Mouse (Mus musculus): Measurements from ENCODE around the gene Vasp. TPM values are rescaled to one million over a fixed set of nuclear protein-coding genes. Genes with fewer than 3 reads are reported as not detected.

Gene Vasp
- total RNA-seq, 4 experiments from 2014 or later: 7.1 to 19.7 (median 15.0) TPM

DNA sequence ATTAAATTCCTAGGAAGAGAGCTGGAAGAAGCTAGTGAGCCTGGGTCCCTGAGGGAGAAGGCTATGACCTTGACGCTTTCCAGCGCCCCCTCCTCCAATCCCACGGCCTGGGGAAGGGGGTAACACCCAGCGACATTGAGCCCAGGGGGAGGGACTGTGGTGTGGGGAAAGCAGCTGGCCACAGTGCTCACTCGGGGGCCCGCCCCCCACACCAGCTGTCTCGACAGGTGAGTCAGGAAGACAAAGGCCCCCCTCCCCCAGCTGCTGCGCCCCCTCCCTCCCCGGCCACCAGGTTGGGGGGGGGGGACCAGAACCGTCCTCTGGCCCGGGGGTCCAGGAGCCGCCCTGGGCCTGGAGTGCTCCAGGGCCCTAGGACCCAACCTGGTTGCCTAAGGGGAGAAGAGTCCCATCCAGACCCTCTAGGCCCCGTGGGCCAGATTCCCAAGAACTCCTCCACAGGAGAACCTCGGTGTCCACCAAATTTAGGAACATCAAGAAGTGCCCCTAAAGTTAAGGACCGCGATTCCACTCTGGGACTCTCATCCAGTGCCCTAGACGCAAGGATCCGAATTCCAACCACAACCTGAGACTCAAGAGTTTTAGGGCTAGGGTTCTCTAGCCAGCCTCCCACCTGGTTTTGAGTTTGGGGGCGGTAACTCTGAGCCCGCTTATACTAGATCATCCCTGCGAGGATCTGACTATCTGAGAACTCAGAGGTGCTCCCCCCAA is 944 bp downstream of the Vasp start:
- no peak for DNase-seq (ENCODE audit: low spot score in 2 of 2)

DNA sequence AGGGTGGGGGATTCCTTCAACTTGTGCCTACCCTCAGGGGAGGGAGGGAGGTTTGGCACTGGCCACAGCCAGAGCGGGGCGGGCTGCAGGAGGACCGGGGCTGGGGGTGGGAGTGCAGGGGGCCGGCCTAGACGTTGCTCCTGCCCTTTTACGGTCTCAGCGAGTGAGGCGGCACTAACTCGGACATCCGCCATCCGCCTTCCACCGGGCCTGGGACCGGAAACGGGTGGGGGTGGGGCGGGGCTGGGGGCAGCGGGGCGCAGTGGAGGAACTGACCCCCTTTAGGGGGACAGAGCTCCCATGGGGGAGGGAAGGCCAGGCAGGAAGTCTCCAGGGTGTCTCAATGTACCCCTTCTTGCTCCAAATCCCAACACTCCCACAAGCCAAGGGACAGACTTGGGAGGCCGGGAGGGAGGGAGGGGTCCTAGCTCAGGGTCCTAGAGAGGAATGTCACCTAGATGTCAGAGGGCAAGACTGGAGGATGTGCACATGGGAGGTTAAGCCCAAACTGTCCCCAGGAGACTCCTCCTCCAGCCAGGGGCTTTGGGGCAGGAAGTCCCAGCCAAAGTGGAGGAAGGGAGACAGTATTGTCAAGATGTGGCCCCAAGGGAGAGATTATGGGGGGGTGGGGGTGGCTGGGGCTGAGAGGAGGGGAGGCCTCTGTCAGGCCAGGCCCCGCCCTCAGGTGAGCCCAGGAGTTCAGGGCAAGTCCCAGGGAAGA is 1.7 kb downstream of the Vasp start:
- no peak for DNase-seq (ENCODE audit: low spot score in 2 of 2)

DNA sequence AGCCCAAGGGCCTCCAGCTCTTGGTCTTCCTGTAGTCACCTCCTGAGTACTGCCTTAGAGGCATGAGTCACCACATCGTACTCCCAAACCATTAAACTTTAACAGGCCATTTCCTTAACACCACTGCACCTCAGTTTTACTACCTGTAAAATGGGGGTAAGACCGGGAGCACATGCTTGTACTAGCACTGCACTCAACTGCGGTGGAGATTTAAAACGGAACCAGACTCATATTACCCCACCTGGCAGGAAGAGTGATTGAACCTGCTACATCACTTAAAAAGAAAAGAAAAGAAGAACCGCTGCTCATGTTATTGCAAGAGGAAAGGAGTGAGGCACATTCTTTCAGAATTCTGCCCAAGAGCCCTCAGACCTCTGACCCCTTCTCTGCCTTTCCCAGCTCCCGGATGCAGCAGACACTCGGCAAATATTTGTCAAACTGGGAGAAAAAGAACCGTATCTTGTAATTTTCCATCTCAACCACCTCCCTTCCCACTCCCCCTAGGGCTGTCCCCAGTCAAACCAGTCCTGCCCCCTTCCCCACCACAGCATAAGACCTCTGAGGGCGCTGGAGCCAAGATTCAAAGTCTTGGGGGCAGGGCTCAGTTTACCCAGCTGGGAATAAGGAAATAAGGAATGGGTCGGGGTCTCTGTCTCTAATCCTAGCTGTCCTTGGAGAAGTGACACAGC is 2.5 kb downstream of the Vasp start:
- no peak for DNase-seq (ENCODE audit: low spot score in 2 of 2)

DNA sequence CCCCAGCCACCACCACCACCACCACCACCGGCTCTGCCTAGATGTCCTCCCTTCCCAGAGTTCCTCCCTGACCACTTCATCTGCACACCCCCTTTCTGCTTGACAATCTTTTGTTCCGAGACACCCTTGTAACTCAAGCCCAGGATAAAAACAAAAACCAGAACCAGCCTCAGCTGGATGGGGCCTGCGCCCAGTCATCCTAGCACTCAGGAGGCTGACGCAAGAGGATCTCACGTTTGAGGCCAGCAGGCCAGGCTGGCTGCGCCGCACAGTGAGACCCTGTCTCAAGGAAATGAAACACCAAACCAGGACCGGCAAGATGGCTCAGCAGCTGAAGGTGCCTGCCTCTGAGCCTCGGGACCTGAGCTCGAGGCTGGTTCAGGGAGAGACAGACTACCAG is 4.6 kb downstream of the Vasp start:
- no peak for DNase-seq (ENCODE audit: low spot score in 2 of 2)

DNA sequence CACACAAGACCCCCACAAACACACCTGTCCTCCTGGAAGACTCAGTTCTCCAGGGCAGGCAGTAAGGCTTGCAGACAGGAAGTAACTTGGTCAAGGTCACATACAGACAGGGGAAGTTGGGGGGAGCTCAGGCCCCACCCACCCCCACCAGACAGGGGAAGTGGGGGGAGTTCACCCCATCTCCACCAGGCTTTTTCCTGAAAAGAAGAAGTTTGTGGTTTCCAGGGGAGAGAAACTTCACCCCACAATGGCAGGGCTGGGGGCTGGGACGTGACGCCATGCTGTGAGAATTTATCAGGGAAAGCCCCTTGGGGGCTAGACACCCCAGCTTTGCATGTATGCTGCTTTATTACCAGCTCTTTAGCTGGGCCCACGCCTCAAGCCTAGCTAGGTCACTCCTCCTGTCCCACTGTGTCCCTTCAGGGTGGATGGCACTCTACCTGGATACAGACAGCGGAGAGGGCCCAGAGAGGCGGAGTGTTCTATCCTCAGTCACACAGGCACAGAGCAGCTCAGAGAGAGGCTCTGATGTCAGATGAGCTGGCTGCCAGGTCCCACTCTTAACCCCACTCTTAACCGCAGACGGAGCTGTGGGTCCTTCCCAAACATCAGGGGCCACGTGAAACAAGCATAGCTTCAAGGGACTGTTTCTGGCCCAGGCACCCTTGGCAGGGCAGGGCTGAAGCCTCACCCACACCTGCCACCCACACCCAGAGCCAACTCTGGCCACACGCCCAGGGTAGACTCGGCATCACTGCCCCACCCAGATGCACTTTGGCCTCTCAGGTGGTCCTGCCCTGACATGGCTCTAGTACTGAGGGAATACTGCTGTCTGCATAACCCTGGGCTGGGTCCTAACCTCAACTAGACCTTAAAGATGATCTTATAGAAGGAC is 5.4 kb downstream of the Vasp start:
- no peak for DNase-seq (ENCODE audit: low spot score in 2 of 2)

DNA sequence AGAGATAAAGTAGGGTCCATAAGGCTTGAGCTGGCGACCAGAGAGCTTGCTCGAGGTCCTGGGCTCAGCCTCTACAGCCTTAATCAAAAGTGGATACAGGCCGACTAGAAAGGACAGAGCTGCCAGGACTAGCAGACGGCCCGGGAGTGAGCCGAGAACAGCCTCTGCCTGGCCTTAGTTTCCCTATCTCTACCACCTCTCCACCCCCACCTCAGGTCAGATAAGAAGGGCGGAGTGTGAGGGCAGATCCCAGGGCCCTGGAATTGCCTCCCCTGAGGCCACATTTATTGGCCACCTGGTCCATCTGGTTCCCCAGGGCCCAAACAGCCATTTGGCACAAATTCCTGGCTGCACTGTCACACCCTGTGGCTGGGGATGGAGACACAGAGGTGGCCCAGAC is 6.5 kb downstream of the Vasp start:
- no peak for DNase-seq (ENCODE audit: low spot score in 2 of 2)

DNA sequence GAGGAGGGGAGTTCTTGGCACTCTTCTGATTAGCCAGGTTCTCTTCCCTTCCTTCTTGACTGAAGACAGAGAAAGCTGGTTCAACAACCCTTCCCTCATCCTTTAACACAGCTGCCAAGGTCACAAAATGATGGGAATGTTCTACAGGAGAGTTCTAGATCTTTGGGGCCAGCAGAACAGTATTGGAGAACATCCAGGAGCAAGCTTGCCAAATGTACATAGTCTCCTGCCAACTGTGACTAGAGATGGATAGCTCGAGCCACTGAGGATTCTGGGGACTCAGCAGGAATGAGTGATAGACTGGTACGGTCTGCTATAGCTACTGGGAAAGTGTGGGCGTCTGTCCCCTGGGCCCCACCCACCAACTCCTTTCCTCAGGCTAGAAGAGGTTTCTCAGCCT is 13.3 kb downstream of the Vasp start:
- DNase-seq (ENCODE audit: low spot score in 2 of 2): no peak

DNA sequence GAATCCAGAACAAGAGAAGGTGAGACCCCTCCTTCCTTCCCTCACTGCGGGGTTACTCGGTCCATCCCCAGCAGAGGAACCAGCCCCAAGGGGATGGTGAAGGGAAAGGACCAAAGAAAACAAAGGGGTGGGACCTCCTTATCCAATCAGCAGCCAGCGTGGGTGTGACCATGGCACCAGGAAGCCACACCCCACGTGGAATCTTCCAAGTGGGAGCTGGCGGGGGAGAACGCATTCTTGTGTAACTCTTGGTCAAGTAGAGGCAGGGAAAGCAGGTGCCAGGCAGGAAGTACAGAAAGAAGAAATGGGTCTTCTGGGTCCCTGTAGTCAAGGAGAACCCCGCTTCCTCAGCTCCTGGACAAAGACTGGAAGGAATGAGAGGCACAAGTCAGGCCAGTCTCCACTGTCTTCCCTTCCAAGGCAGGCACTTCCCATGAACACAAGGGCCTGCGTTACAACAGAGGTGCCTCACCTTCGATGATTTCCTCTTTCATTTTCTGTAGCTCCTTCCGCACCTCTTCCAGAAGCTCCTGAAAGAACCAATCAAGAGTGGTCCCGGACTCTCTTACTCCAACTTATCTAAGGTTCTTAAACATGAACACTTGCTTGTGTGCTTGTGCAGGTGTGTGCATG is 14.1 kb downstream of the Vasp start:
- DNase-seq (ENCODE audit: low spot score in 2 of 2): peak in 1 of 2 experiments; percentile 65

DNA sequence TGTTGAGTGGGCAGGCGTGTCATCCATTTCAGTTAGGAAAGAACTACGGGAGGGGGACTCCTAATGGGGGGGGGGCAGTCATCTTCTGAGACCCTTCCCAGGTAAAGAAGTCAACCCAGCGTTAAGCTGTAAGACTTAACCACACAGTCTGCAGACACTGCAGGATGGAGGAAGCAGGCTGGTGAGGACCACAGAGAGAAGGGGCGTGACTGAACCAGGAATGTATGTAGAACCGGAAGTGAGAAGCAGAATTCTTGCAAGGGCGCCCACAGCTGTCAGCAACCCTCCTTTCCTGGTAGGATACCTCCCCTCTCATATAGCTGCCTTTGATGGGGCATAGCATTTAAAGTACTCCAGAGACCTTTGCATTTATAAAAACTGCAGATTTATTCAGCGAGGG is 15.1 kb downstream of the Vasp start:
- DNase-seq (ENCODE audit: low spot score in 2 of 2): no peak

DNA sequence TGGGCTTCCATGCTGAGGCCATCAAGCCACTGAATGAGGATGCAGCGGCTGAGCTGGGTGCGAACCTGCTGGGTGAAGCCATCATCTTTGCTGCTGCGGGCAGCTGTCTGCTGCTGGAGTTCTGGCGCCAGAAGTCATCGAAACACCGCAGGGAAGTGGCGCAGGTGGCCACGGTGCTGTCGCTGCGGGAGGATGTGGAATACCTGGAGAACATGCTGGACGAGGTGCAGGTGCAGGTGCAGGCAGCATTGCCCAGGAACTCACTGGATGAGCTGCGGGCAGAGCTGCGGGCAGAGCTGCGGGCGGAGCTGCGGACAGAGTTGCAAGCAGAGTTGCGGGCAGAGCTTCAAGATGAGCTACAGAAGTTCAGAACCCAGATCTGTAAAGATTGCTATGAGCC is 16.2 kb downstream of the Vasp start:
- DNase-seq (ENCODE audit: low spot score in 2 of 2): no peak

DNA sequence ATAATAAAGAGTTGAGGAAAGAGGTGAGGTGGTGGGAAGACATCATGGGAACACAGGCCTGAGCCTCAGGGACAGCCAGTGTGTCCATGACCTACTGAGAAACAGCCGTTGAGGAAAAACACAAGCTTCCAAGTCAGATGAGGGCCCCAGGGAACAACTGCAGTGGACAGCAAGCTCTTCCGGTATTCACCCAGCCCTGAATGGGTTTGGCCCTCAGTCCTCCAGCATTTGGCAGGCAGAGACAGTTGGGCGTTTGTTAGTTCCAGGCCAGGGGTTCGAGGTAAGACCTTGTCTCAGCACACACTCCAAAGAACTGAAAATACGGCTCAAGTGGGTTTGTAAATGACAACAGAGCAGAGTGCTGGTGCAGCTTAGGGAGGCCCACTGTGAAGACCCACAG is 18.2 kb downstream of the Vasp start:
- DNase-seq (ENCODE audit: low spot score in 2 of 2): no peak

DNA sequence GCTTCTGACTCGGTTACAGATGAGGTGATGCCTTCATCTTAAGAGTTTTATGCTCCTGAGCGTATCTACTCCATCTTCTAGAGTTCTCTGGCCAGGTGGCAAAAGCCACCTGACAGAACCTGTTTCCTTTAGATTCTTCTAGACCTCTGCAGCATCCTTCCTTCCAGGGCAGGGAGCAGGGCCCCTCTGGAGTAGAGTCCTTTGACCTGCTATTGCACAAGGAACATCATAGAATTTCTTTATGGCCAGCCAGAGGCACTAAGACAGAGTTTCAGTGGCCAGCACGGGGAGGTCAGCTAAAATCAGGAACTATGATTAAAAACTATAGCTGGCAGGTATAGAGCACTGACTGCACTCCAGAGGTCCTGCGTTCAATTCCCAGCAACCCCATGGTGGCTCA is 19.5 kb downstream of the Vasp start:
- no peak for DNase-seq (ENCODE audit: low spot score in 2 of 2)

DNA sequence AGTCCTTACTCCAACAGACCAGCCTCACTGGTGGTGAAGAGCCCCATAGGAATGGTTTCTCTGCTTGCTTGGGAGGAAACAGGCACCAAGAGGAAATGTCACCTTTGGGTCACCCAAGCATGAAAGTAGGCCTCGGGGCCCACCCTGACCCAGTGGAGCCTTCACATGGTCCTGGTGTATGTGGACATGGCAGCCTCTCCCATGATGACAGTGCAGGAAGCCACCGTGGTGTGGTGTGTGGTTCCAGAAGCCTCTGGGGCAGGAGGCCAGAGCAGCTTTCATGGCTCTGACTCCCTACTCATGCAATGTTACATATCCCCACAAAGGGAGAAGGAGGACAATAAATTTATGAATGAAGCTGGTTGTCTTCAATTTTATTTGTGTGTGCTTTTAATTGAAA is 24.1 kb downstream of the Vasp start:
- DNase-seq (ENCODE audit: low spot score in 2 of 2): no peak

DNA sequence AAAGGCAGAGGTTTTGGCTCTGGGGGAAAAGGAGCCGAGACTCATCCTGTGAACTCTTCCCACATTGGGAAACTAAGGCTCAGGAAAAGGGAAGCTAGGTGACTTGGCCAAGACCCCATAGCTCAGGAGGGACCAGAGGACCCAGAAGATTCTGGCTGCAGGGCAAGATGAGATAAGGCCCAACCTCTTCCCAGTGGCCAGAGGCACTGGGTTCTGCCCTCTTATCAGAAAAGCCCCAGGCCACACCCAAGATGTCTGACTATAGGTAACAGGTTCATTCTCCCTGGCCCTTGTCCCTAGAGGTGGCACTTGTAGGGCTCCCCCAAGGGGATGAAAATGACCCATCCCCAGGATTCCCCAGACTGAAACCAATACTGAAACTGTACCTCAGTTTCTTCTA is 24.8 kb downstream of the Vasp start:
- DNase-seq (ENCODE audit: low spot score in 2 of 2): no peak

DNA sequence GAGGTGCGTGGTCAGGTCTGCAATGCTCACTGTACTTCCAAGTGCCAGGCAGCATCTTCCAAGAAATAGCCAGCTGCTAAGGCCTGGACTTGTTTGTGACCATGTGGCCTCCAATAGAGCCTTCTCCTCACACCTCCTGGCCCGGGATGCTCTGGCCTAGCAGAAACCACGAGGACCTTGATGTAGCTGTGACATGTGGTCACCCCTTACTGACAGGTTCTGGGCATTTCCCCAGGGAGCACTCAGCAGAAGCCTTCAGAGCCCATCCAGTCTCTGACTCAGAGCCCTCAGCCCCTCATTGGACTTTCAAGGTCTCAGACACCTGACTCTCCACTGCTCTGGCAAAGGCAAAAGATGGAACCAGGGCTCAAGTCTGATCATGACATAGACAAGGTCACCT is 26.5 kb downstream of the Vasp start:
- DNase-seq (ENCODE audit: low spot score in 2 of 2): no peak

DNA sequence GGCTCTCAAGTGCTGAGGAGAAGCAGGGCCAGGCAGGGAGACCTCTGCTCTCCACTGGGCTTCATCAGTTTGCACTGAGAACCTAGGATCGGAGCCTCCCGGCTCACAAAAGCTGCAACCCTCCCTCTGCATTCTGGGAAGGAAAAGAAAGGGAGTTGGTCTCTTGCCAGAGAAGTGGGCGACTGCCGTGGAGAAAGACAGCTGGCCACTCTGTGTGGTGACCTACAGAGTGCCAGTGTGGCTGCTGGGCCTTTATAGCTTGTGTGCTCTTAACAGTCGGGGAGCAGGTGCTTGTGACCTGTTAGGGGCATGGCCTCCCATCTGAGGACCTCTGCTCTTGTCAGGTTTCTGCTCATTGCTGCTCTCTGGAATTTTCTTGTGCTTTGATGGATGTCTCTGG is 27.8 kb downstream of the Vasp start:
- DNase-seq (ENCODE audit: low spot score in 2 of 2): no peak

DNA sequence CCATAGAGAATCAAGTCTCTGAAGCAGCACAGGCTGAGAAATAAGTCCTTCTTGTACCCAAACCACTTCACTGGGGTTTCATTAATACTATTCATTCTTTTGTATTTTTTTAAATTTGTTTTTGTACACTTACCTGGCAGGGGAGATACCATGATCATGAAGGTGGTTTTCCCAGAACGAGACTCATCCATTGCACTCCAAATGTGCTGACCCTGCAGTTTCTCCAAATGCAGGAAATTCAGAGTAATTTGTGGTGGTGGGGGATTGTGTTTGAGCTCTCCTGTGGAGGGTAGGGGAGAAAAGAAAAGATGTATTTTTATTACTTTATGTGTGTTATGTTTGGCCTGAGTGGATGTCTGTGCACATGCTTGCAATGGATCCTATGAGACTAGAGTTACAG is 29.6 kb downstream of the Vasp start:
- no peak for DNase-seq (ENCODE audit: low spot score in 2 of 2)

DNA sequence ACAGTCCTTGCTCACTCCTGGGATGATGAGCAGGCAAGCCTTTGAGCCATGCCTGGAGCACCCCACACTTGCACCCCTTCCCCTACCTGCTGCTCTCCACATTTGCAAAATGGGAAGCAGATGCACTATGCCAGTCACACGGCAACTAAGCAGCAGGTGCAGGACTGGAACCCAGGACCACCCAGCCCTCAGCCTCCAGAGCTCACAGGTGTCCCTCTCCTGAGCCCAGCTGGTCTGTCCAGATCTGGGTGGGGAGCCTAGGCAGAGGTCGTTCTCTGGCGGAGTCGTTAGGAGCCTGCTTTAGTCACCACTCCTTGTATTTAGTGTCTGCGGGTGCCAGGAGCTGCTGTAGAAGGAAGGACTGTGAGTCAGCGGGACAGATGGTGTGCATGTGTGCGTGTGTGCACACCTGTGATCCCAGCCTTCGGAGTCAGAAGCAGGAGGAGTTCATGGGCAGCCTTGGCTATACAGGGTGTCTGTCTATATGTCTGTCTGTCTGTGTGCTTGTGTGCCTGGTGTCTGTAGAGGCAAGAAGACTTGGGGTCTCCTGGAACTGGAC is 30.6 kb downstream of the Vasp start:
- DNase-seq (ENCODE audit: low spot score in 2 of 2): no peak

DNA sequence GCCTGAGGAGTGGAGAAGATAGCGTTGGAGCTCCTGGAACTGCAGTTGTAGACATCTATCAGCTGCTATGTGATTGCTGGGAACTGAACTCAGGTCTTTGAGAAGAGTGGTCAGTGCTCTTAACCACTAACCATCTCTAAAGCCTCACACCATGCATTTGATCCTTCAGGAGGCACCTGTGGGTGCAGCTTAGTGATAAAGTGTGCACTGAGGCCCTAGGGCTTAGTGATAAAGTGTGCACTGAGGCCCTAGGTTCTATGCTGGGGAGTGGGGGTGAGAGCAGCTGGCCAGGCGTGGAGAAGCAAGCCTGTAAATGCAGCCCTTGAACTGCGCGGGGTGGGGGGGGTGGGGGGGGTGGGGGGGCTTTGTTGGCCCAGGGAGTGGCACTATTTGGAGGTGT is 31.6 kb downstream of the Vasp start:
- no peak for DNase-seq (ENCODE audit: low spot score in 2 of 2)

DNA sequence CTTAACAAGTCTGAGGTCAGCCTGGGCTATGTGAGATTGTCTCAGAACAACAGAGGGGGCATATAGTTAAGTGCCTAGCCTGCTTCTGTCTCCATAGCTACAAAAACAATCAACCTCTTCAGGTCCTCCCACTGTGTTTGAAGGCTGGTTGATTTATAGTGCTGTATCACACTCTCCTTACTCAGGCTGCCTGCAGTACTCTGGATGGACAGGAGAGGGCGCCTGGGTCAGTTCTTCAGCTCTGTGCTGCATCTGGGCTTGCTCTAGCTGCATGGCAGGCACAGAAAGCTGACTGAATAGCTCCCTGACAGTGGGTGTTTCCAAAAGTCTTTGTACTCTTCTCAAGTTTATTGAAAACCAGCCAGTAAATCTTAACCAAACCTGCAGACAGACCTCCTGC is 32.2 kb downstream of the Vasp start:
- DNase-seq (ENCODE audit: low spot score in 2 of 2): peak; percentile 88

DNA sequence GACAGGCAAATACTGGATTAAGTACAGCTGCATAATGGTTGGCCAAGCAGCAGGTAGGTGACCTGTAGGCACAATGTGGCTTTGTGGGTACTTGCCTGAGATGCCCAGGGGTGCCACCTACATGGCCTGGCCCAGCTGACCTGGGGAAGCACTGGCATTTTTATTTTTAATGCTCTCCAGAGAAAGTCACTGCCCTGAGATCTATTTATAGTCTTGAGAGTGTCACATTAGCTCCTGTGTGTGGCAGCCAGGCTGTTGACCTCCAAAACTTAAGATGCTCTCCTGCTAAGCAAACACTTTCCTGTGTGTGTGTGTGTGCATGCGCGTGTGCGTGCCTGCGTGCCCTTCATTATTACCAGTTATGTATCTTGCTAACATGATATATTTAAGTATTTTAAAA is 33.3 kb downstream of the Vasp start:
- peak in 1 of 2 experiments; percentile 38 for DNase-seq (ENCODE audit: low spot score in 2 of 2)
